Mouse (Mus musculus): Measurements from ENCODE around the gene 2210407C18Rik.

GRCm38 (mm10) chr11:58614526-58614925 is 1.3 kb downstream of the 2210407C18Rik start:
- TF ChIP-seq CTCF (conservative IDR thresholded peaks at IDR 0.05 in 1 of 2, IDR thresholded peaks at IDR 0.05 in 1 of 2; ENCODE audit: low read depth in 2 of 2, low read length in 2 of 2) (no peak; a peak in 1 of 4 replicates), SIN3A (IDR thresholded peaks at IDR 0.05; ENCODE audit: low read length) (no peak), MAX (IDR thresholded peaks at IDR 0.05; ENCODE audit: low read length) (no peak), USF1 (IDR thresholded peaks at IDR 0.05; ENCODE audit: low read depth, low read length) (no peak), POLR2A (IDR thresholded peaks at IDR 0.05; ENCODE audit: low read depth, low read length) (no peak), RCOR1 (conservative IDR thresholded peaks at IDR 0.05; ENCODE audit: low read depth, low read length) (no peak), HCFC1 (IDR thresholded peaks at IDR 0.05; ENCODE audit: low read depth, low read length) (no peak), JUND (conservative IDR thresholded peaks at IDR 0.05; ENCODE audit: low read depth, low read length) (no peak), NELFE (IDR thresholded peaks at IDR 0.05; ENCODE audit: low read depth, low read length) (no peak), NRF1 (IDR thresholded peaks at IDR 0.05; ENCODE audit: low read depth, low read length) (no peak)

All from CH12.LX (cell line).